25 mouse cellular contexts compared by ENCODE assay signal in genomic region chr5:29033462-29033997, GRCm38 (mm10).
DNase-seq lines count a peak whose midpoint lies in the region; ATAC-seq and TF ChIP-seq lines count a peak whose summit lies in the region.
"Had no signal": no experiment of that assay in that cellular context is flagged by ENCODE, and none has a peak within 500 bp of the region (broad histone marks: within the 10 kb centered on the region; RNA-seq: fewer than 3 reads in every experiment).

No protein-coding gene starts in this region.

- 11% methylated on average over 4 of the region's 4 CpGs for WGBS in heart, embryonic 12.5 days

- intact Hi-C loops in heart, postnatal 10 days (cut with DNase I), result loop anchor here (5.0 to 10.0 kb wide), 2 partner anchors 241 to 581 kb away; no protein-coding TSS in a partner anchor
- intact Hi-C loops in heart, postnatal 25 days (cut with DNase I), result no loop called here

- no peak for DNase-seq in heart, adult 9 months (ENCODE audit: low spot score in 2 of 2)
- peak; percentile 2 to 6 for DNase-seq in heart, postnatal 10 days
- no peak for DNase-seq in heart, postnatal 25 days (ENCODE audit: low spot score)
- peak; percentile 19 for DNase-seq in brain, embryonic 14.5 days (ENCODE audit: low read depth)
- DNase-seq in lung, postnatal 14 days, result peak; percentile 2
- no peak for DNase-seq in left cerebral cortex, adult 18-20 months (ENCODE audit: low spot score in 2 of 2)
- DNase-seq: adrenal gland, postnatal 25 days; cerebellum, adult 18-20 months; cerebellum, postnatal 10 days; gastrocnemius, postnatal 14 days; kidney, adult 8-10 months; kidney, postnatal 10 days; right cerebral cortex, postnatal 4 days; thymus, adult 18-20 months; thymus, postnatal 25 days had no signal

- TF ChIP-seq CTCF in brain, embryonic 14.5 days (IDR thresholded peaks at IDR 0.05; ENCODE audit: borderline replicate concordance, extremely low read depth, insufficient read depth, insufficient read length), result no peak

- H3K27me3 ChIP-seq in heart, embryonic 12.5 days (replicated peaks), result no peaks in the 10 kb centered on the region
- H3K27me3 ChIP-seq: embryonic facial prominence, embryonic 13.5 days; limb, embryonic 12.5 days; liver, embryonic 15.5 days; neural tube, embryonic 12.5 days had no signal

- no peaks in the 10 kb centered on the region for H3K36me3 ChIP-seq in heart, embryonic 12.5 days
- H3K36me3 ChIP-seq: embryonic facial prominence, embryonic 13.5 days; limb, embryonic 12.5 days; liver, embryonic 15.5 days; neural tube, embryonic 12.5 days had no signal

- peaks cover 35% of the 10 kb centered on the region for H3K4me1 ChIP-seq in heart, embryonic 12.5 days (replicated peaks)
- H3K4me1 ChIP-seq: embryonic facial prominence, embryonic 13.5 days; limb, embryonic 12.5 days; liver, embryonic 15.5 days; neural tube, embryonic 12.5 days had no signal

- ATAC-seq in heart, embryonic 12.5 days (ENCODE audit: insufficient number of reproducible peaks, low FRiP score), result no peak
- ATAC-seq: CD4-positive, CD25-positive, alpha-beta regulatory T cell, adult 4 months; hindbrain, embryonic 16.5 days had no signal

- no peak overlapping the region for H3K4me2 ChIP-seq in heart, embryonic 12.5 days
- H3K4me2 ChIP-seq: embryonic facial prominence, embryonic 13.5 days; limb, embryonic 12.5 days; liver, embryonic 15.5 days; midbrain, embryonic 11.5 days; neural tube, embryonic 12.5 days had no signal

- H3K9me3 ChIP-seq in heart, embryonic 12.5 days (replicated peaks), result no peaks in the 10 kb centered on the region
- H3K9me3 ChIP-seq: embryonic facial prominence, embryonic 13.5 days; limb, embryonic 12.5 days; liver, embryonic 15.5 days; neural tube, embryonic 12.5 days had no signal

- no peak for TF ChIP-seq POLR2A in brain, embryonic 14.5 days (IDR thresholded peaks at IDR 0.05; ENCODE audit: borderline replicate concordance, extremely low read depth, insufficient read depth, insufficient read length, poor library complexity, severe bottlenecking)

- no peak overlapping the region for H3K4me3 ChIP-seq in heart, embryonic 12.5 days
- H3K4me3 ChIP-seq: embryonic facial prominence, embryonic 13.5 days; limb, embryonic 12.5 days; liver, embryonic 15.5 days; myocyte; neural tube, embryonic 12.5 days had no signal

- no peak overlapping the region for H3K9ac ChIP-seq in heart, embryonic 12.5 days
- H3K9ac ChIP-seq: embryonic facial prominence, embryonic 13.5 days; limb, embryonic 12.5 days; liver, embryonic 15.5 days; neural tube, embryonic 12.5 days had no signal

- peak overlapping the region; percentile 42 for H3K27ac ChIP-seq in heart, embryonic 12.5 days (ENCODE audit: poor library complexity, severe bottlenecking)
- H3K27ac ChIP-seq: embryonic facial prominence, embryonic 13.5 days; limb, embryonic 12.5 days; liver, embryonic 15.5 days; neural tube, embryonic 12.5 days; stomach, postnatal 0 days had no signal

Comparison
In these comparisons a context has a peak if more than half of its experiments do, and no peak if none do; other contexts are left out.
1. DNase-seq: peak in heart, postnatal 10 days (2 of 2), brain, embryonic 14.5 days (single experiment) and lung, postnatal 14 days (single experiment); none in heart, adult 9 months (0 of 2), heart, postnatal 25 days (single experiment) and left cerebral cortex, adult 18-20 months (0 of 2).